Mouse (Mus musculus) embryo, embryonic 11.5 days (tissue): Measurements from ENCODE around the gene Osbpl5.

Experiments
- DNase-seq: peaks from one replicate; pipeline ENCODE4 v3.0.0-alpha.2; 2012; ENCODE audit warnings: low read depth, low spot score

Osbpl5 gene

GRCm38 (mm10) chr7:143756125-143757026 lies at the start of gene Osbpl5:
Gene Osbpl5 (minus strand): TSS chr7:143756985.
- DNase-seq: no peak

GRCm38 (mm10) chr7:143805199-143805624 lies 48.4 kb upstream of the Osbpl5 start:
- no peak for DNase-seq

DNA sequence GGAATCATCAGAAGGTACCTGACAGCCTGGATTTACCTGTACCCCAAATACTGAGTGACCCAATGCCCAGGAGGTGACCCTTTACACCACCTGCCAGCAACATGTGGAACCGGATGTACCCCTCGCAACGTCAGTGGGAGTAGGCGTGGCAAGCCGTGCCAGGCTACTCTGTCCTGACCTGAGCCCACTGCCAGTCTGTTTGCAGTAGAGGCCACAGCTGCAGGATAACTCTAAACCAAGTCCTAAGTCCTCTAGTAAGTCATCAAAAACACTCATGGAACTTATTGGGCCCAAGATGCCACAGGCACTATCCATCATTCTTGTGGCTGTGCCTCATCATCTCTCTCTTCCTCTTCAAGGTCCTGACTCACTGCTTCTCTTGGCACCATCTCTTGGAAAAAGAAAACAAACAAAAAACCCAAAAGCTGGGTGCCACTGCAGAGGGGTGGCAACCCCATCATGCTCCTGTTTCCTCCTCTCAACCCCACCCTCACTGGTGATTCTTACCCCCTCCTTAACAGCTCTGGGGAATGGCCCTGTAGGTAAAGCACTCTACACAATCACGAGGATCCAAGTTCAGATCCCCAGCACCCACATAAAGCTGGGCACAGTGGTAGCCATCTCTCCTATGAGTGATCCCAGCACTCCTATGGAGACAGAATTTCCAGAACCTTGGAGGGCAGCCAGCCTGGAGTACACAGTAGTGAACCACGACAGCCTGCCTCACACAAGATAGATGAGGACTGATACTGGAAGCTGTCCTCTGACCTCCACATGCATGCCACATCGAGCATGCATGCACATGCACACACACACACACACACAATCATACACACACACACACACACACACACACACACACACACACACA lies 44.6 kb upstream of the Osbpl5 start:
- DNase-seq: no peak

GRCm38 (mm10) chr7:143800770-143801169 lies 44.0 kb upstream of the Osbpl5 start:
- no peak for DNase-seq

DNA sequence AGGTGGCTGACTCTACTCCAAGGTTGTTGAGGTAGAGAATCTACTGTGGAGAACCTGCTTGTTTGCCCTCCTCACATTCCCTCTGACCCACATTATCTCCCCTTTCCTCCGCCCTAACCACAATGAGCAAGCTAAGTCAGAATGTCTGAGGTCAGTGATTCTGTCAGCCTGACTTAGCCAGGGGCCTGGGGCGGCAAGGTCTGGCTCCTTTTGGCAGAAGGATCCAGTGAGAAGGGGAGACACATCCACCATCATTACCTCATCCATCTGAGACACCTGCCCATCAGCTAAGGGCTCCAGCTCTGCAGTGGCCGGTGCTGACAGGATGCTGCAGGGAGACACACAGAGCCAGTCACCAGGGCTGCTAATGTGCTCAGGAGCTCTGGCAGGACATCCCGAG lies 42.0 kb upstream of the Osbpl5 start:
- DNase-seq: no peak

DNA sequence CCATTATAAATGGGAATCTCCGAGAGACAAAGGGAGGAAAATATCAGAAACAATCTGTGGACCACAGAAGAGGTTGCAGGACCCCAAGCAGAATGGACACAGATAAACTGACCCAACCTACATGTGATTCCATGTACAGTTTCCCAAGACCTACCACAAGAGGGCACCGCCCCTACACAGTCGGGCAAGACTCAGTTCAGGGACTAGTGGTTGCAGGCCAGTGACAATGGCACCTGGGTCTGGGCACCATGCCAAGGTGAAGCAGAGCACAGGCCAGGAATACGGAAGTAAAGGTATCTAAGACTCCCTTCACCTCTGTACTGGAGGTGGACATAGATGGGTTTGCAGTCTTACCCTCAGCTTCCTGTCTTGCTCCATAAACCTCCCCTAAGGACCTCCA lies 36.3 kb upstream of the Osbpl5 start:
- DNase-seq: no peak

DNA sequence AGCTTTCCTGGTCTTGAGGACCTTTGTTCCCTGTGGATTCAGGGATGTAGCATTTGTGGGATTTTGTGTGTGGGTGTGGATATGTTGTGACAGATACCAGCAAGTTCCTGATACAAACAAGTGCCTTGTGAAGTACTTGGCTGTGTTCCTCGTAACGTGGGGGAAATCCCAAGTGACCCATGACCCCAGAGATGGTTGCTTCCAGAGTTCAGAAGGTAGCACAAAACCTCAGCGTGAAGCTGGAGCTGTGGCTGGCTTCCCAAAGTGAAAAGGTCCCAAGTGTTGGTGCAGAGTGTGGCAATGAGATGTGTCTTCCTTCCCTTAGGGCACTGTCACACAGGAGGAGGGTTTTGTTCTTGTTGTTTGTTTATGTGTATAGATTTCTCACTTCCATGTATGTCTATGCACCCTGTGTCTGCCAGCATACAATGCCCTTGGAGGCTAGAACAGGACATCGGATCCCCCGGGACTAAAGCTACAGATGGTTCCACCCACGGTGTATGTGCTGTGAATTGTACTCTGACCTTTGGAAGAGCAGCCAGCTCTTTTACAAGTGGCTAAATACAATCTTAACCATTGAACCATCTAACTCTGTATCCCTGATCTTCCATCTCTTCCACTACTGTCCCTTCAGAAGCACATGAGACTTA lies 35.7 kb upstream of the Osbpl5 start:
- DNase-seq: no peak

DNA sequence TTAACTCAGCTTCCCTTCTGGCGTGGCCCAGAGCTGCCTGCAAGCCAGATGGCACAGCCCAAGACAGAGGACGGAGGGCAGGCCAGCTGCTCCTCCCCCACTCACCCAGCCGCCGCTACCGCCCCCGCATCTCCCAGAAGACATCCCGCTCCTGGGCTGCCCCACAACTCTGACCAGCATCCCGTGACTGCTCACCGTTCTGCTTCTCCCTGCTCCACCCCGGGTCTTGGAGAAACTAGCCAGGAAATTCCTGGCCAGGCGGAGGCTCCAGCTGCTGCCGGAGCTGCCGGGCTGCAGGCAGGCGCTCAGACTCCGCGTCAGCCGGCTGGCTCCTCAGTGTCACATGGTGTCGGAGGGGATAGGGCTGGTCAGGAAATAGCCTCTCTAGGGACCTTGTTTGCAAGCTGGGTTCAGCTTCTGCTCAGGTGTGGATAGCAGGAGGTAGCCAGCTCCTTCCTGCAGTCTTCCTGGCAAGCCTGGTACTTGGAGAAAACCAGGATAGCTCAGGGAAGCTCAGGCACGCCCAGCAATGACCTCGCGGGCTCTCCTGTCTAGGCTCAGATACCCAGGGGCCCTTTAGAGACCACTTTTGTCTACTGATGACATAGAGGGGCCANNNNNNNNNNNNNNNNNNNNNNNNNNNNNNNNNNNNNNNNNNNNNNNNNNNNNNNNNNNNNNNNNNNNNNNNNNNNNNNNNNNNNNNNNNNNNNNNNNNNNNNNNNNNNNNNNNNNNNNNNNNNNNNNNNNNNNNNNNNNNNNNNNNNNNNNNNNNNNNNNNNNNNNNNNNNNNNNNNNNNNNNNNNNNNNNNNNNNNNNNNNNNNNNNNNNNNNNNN lies 27.4 kb upstream of the Osbpl5 start, which contains the start of gene Mrgpre:
TSS of gene Mrgpre (minus strand) at position 505 of the 834 bp plus-strand sequence.
- DNase-seq: peak; percentile 65

GRCm38 (mm10) chr7:143783378-143783995 lies 26.7 kb upstream of the Osbpl5 start:
- no peak for DNase-seq

DNA sequence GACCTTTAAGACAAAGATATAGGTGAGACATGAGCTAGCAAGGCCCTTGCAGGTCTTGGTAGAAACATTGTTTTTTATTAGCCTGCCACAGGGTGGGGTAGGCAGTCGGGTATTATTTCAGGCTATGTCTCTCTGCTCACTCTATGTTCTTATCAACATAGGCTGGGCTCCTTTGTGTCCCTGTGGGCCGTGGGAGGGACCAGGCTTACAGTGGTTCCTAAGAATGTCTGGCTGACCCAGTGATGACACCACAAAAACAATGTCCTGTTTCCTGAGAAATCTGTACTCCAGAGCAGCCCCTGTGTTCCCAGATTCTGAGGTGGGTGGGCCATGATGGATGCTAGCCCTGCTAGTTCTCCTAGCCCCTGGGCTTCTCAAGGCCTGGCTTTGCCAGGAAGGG lies 20.6 kb upstream of the Osbpl5 start:
- no peak for DNase-seq

- no peak for DNase-seq
Observed at GRCm38 (mm10) chr7:143776137-143776536, 19.4 kb upstream of the Osbpl5 start.

DNA sequence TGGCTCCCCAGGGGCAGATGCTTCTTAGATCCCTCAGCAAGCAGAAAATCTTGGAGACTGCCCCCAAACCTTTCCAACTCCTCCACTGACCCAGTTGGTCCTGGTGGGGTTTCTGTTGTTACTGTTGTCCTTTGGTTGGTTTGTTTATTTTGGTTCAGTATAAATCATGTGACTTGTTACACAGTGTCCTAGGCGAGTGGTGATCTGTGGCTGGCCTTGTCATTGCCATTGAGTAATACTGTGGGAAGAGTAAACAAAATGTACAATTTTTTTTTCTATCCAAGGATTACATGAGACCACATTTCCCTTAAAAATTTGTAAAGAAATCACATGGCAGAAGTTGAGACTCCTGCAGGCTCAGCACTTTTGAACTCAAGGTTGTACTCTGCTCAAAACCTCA lies 12.7 kb upstream of the Osbpl5 start:
- no peak for DNase-seq

GRCm38 (mm10) chr7:143768267-143768666 lies 11.5 kb upstream of the Osbpl5 start:
- DNase-seq: no peak

GRCm38 (mm10) chr7:143766893-143767292 lies 10.1 kb upstream of the Osbpl5 start, which contains the start of gene Mrgprg:
Gene Mrgprg (minus strand): TSS chr7:143766993.
- DNase-seq: no peak

- no peak for DNase-seq
Observed at GRCm38 (mm10) chr7:143764876-143765530, 8.2 kb upstream of the Osbpl5 start.

GRCm38 (mm10) chr7:143763794-143764193 lies 7.0 kb upstream of the Osbpl5 start:
- DNase-seq: no peak

- no peak for DNase-seq
Observed at GRCm38 (mm10) chr7:143758956-143759355, 2.2 kb upstream of the Osbpl5 start.

DNA sequence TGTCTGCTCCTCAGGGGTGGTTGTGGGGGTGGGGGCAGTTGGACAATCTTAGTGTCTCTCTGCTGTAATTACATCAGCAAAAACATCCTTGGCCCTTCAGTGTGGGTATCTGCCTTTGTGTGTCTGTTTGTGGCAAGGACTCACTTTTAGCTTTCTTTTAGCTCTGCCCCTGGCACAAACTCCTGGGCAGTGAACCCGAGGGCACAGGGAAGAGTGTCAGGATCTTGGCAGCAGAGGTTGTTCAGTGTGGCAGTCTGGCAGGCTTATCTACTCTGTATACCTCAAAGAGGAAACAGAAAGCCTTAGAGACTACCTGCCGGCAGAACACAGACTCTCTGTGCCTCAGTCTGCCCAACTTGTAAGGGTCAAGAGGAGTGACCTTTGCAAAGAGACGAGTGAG lies 911 bp upstream of the Osbpl5 start:
- no peak for DNase-seq

- peak; percentile 51 for DNase-seq
Observed at GRCm38 (mm10) chr7:143757027-143757390, 224 bp upstream of the Osbpl5 start.
